8 mouse cellular contexts compared by ENCODE assay signal in the genomic region with DNA sequence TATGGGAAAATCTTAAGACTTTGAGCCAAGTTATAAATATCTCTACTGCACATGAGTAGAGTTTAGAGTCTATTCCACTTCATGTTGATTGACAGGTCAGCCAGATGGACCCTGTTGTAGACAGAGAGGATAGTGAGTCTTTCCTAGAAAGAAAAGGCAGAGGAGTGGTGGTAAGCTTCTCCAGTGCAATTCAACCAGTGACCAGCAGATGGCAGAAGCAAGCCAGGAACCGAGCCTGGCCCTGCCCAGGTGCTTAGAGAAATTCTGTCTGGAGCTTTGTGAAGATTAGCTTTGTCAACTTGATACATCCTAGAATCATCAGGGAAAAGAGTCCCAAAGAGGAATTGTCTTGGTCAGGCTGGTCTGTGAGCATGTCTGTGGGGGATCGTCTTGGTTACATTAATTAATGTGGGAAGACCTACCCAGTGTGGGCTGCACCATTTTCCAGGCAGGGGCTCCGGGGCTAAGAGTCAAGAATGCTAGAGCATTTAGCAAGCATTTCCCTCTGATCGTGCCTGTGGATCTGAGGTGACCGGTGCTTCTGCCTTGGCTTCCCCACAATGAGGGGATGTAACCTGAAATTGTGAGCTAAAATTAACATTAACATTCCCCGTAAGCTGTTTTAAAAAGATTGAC.
DNase-seq lines count a peak whose midpoint lies in the region; ATAC-seq and TF ChIP-seq lines count a peak whose summit lies in the region.

No protein-coding gene starts in this region.

- in situ Hi-C loops in ES-E14 (cut with MboI; ENCODE audit: low sequenced_read_pairs in 2 of 2, unreplicated experiment in 2 of 2) = no loop called here

- peak; percentile 48 for DNase-seq in ES-E14 (ENCODE audit: low read depth, low spot score)
- DNase-seq in brain, adult 2 months (ENCODE audit: low read depth, low spot score) = peak; percentile 80
- DNase-seq in forebrain, embryonic 10.5 days (ENCODE audit: extremely low spot score, low spot score) = peak; percentile 68
- DNase-seq in layer of hippocampus, postnatal 14 days (ENCODE audit: low spot score in 2 of 2) = peak; percentile 82 to 83
- DNase-seq in lung, postnatal 4 days = peak; percentile 45 to 77
- peak; percentile 86 to 90 for DNase-seq in right cerebral cortex, adult 2 months (ENCODE audit: low spot score in 2 of 2)
- peak; percentile 48 to 57 for DNase-seq in urinary bladder, postnatal 36 days (ENCODE audit: low spot score in 2 of 2)

- H3K27me3 ChIP-seq in forebrain, embryonic 10.5 days (ENCODE audit: poor library complexity, severe bottlenecking) = no peaks in the 10 kb centered on the region
- H3K27me3 ChIP-seq in hindbrain, embryonic 16.5 days (replicated peaks; ENCODE audit: control insufficient read depth, insufficient read depth, low read length) = no peaks in the 10 kb centered on the region

- no peak overlapping the region for H3K9ac ChIP-seq in ES-E14 (ENCODE audit: insufficient read depth, low read depth, low read length, poor library complexity, severe bottlenecking)
- no peak overlapping the region for H3K9ac ChIP-seq in hindbrain, embryonic 16.5 days (ENCODE audit: low read depth, low read length)

- H3K4me2 ChIP-seq in hindbrain, embryonic 16.5 days (ENCODE audit: low read length) = no peak overlapping the region

- no peak overlapping the region for H3K27ac ChIP-seq in ES-E14 (ENCODE audit: insufficient read depth, low read depth, low read length, poor library complexity, severe bottlenecking)
- no peak overlapping the region for H3K27ac ChIP-seq in forebrain, embryonic 10.5 days
- H3K27ac ChIP-seq in hindbrain, embryonic 16.5 days (ENCODE audit: low read depth, low read length) = no peak overlapping the region

- 52% methylated on average over 6 of the region's 6 CpGs for WGBS in forebrain, embryonic 10.5 days
- 42% methylated on average over 6 of the region's 6 CpGs for WGBS in hindbrain, embryonic 16.5 days

- no peaks in the 10 kb centered on the region for H3K9me3 ChIP-seq in ES-E14 (ENCODE audit: control insufficient read depth, insufficient read depth, low read depth, low read length)
- no peaks in the 10 kb centered on the region for H3K9me3 ChIP-seq in forebrain, embryonic 10.5 days
- no peaks in the 10 kb centered on the region for H3K9me3 ChIP-seq in hindbrain, embryonic 16.5 days (ENCODE audit: control insufficient read depth, low read length)

- ATAC-seq in hindbrain, embryonic 16.5 days = peak; percentile 81

- no peaks in the 10 kb centered on the region for H3K36me3 ChIP-seq in ES-E14 (ENCODE audit: control insufficient read depth, insufficient read depth, low read length, poor library complexity, severe bottlenecking)
- H3K36me3 ChIP-seq in forebrain, embryonic 10.5 days (replicated peaks) = no peaks in the 10 kb centered on the region
- H3K36me3 ChIP-seq in hindbrain, embryonic 16.5 days (ENCODE audit: control insufficient read depth, insufficient read depth, low read length) = no peaks in the 10 kb centered on the region

- no peak overlapping the region for H3K4me3 ChIP-seq in ES-E14 (ENCODE audit: insufficient read depth in 1 of 2, low read depth in 1 of 2, low read length in 2 of 2, poor library complexity in 1 of 2, severe bottlenecking in 1 of 2)
- H3K4me3 ChIP-seq in forebrain, embryonic 10.5 days = no peak overlapping the region
- H3K4me3 ChIP-seq in hindbrain, embryonic 16.5 days (ENCODE audit: low read length) = no peak overlapping the region

- H3K4me1 ChIP-seq in ES-E14 (ENCODE audit: control insufficient read depth in 2 of 2, insufficient read depth in 2 of 2, low read length in 2 of 2, poor library complexity in 1 of 2) = no peaks in the 10 kb centered on the region
- H3K4me1 ChIP-seq in forebrain, embryonic 10.5 days = no peaks in the 10 kb centered on the region
- peaks cover 2% of the 10 kb centered on the region; the same call in 1 of the 2 replicates for H3K4me1 ChIP-seq in hindbrain, embryonic 16.5 days (ENCODE audit: control insufficient read depth, insufficient read depth, low read depth, low read length)

TF ChIP-seq in ES-E14, 5 proteins besides CTCF, POLR2A, EP300 and RAD21:
- no peak for TF ChIP-seq HCFC1 (IDR thresholded peaks at IDR 0.05; ENCODE audit: borderline replicate concordance, insufficient read depth, low read length)
- peak; percentile 87 for TF ChIP-seq ZC3H11A (IDR thresholded peaks at IDR 0.05; ENCODE audit: borderline replicate concordance, low read depth, low read length)
